Mouse (Mus musculus): ENCODE measurements around the gene BC052040.

- TF ChIP-seq GATA1 (IDR thresholded peaks at IDR 0.05; ENCODE audit: borderline replicate concordance, low read length) (no peak), FLI1 (IDR thresholded peaks at IDR 0.05; ENCODE audit: low read length) (no peak)
Measured at GRCm38 (mm10) chr2:115613830-115614520, 32.5 kb downstream of the BC052040 start.

Measured in megakaryocyte, embryonic 14.5 days (primary cell).